Mouse (Mus musculus) embryonic fibroblast, embryonic 13.5 days (primary cell): ENCODE results near the gene Nlrp3.

Experiments used
- CTCF ChIP-seq: IDR thresholded peaks from 2 replicates; pipeline ENCODE4 v1.5.1; 2011; ENCODE audit warnings: mild to moderate bottlenecking, control low read depth, low read length, moderate library complexity, borderline replicate concordance; ENCODE audit not compliant: insufficient read depth
- POLR2A ChIP-seq: IDR thresholded peaks from 2 replicates; pipeline ENCODE4 v1.6.1; 2011; ENCODE audit warnings: low read depth, mild to moderate bottlenecking, control low read depth, low read length, moderate library complexity

- no peak for TF ChIP-seq CTCF
- no peak for TF ChIP-seq POLR2A
These were observed 2.6 kb downstream of the Nlrp3 start for GRCm38 (mm10) chr11:59544005-59544404.
